In the genomic region with DNA sequence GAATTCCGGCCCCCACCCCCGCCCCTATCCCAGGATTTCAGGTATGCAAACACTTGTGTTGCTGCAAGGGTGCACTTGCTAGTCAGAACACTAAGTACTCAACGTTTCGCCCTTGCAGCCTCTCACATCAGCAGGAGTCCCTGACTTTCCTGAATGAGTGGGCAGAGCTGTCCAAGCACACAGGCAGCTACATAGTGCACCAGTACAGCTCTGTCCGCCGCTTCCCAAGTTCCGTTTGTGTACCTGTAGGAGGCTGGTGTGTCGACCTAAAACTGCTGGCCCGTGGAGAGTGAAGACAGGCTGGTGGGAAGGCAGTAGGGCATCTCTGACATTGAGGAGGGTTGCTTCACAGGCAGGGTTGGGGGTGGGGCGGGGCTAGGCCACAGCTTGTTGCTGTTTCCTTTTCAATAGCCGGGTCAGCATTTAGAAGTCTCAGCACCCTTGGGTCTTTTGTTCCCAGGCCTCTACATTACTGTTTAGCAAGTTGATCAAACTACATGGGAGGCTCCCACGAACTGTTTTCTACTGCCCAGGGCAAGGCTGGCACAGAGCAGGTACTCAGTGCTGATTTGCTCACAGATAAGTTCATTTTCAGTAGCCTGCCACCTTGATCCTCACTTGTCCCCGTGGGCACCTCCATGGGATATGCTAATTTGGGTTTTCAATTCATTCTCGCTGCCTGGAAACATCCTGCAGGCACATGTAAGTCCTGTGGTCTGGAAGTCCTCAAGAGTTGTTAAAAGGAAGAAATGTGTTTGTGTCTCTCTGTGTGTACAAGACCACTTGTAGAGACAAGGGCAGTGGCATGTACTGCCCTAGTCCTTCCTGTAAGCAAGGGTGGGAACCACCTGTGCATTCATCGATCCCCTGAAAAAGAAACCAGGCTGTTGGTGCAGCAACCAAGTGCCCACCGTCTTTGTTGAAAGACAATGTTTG, we compare ENCODE assay signal across 9 mouse cellular contexts. TPM values are rescaled to one million over a fixed set of nuclear protein-coding genes. Genes with fewer than 3 reads are reported as not detected.
DNase-seq lines count a peak whose midpoint lies in the region; ATAC-seq lines count a peak whose summit lies in the region.
"Had no signal": no experiment of that assay in that cellular context is flagged by ENCODE, and none has a peak within 500 bp of the region (broad histone marks: within the 10 kb centered on the region; RNA-seq: fewer than 3 reads in every experiment).

No protein-coding gene starts in this region.

- peak overlapping the region; percentile 93 for H3K27ac ChIP-seq in hindbrain, embryonic 10.5 days
- H3K27ac ChIP-seq in hindbrain, embryonic 16.5 days (ENCODE audit: low read depth, low read length): no peak overlapping the region
- H3K27ac ChIP-seq in hindbrain, embryonic 12.5 days: no peak overlapping the region
- no peak overlapping the region for H3K27ac ChIP-seq in neural tube, embryonic 14.5 days (ENCODE audit: low read depth, low read length)

- no peak for ATAC-seq in hindbrain, embryonic 16.5 days
- no peak for ATAC-seq in hindbrain, embryonic 12.5 days (ENCODE audit: low FRiP score)
- ATAC-seq in neural tube, embryonic 14.5 days (ENCODE audit: low read depth): no peak

- H3K4me3 ChIP-seq in hindbrain, embryonic 10.5 days: peak overlapping the region; percentile 3; the same call in 1 of the 2 replicates
- H3K4me3 ChIP-seq in hindbrain, embryonic 16.5 days (ENCODE audit: low read length): no peak overlapping the region
- no peak overlapping the region for H3K4me3 ChIP-seq in hindbrain, embryonic 12.5 days
- no peak overlapping the region for H3K4me3 ChIP-seq in neural tube, embryonic 14.5 days (ENCODE audit: low read depth, low read length)

- H3K27me3 ChIP-seq in hindbrain, embryonic 10.5 days (ENCODE audit: insufficient read depth, poor library complexity, severe bottlenecking): peaks cover 3% of the 10 kb centered on the region
- no peaks in the 10 kb centered on the region for H3K27me3 ChIP-seq in hindbrain, embryonic 16.5 days (replicated peaks; ENCODE audit: control insufficient read depth, insufficient read depth, low read length)
- 0 out of 2 replicates have a peak, but pooled peaks cover 3% of the 10 kb centered on the region for H3K27me3 ChIP-seq in hindbrain, embryonic 12.5 days
- H3K27me3 ChIP-seq in neural tube, embryonic 14.5 days (ENCODE audit: control insufficient read depth, insufficient read depth, low read length): no peaks in the 10 kb centered on the region

- no peaks in the 10 kb centered on the region for H3K9me3 ChIP-seq in hindbrain, embryonic 10.5 days
- H3K9me3 ChIP-seq in hindbrain, embryonic 16.5 days (ENCODE audit: control insufficient read depth, low read length): no peaks in the 10 kb centered on the region
- H3K9me3 ChIP-seq in hindbrain, embryonic 12.5 days (replicated peaks): no peaks in the 10 kb centered on the region
- no peaks in the 10 kb centered on the region for H3K9me3 ChIP-seq in neural tube, embryonic 14.5 days (ENCODE audit: control insufficient read depth, low read length)

- H3K4me2 ChIP-seq in hindbrain, embryonic 16.5 days (ENCODE audit: low read length): no peak overlapping the region; the same call in 1 of the 2 replicates
- peak overlapping the region; percentile 89 for H3K4me2 ChIP-seq in hindbrain, embryonic 12.5 days (replicated peaks)
- peak overlapping the region; percentile 86; the same call in 1 of the 2 replicates for H3K4me2 ChIP-seq in neural tube, embryonic 14.5 days (ENCODE audit: low read depth, low read length)

- no peak for DNase-seq in hindbrain, embryonic 10.5 days (ENCODE audit: low spot score)
- DNase-seq in adipocyte (ENCODE audit: low spot score): peak; percentile 28
- DNase-seq in liver: peak; percentile 53
- DNase-seq in spleen, postnatal 14 days (ENCODE audit: low spot score in 2 of 2): no peak
- no peak for DNase-seq in layer of hippocampus, postnatal 36 days

- peaks cover 19% of the 10 kb centered on the region for H3K36me3 ChIP-seq in hindbrain, embryonic 10.5 days
- peaks cover 8% of the 10 kb centered on the region for H3K36me3 ChIP-seq in hindbrain, embryonic 16.5 days (ENCODE audit: control insufficient read depth, insufficient read depth, low read length)
- H3K36me3 ChIP-seq in hindbrain, embryonic 12.5 days: peaks cover 8% of the 10 kb centered on the region
- peaks cover 7% of the 10 kb centered on the region; the same call in 1 of the 2 replicates for H3K36me3 ChIP-seq in neural tube, embryonic 14.5 days (ENCODE audit: control insufficient read depth, insufficient read depth, low read length)

- H3K9ac ChIP-seq in hindbrain, embryonic 16.5 days (ENCODE audit: low read depth, low read length): no peak overlapping the region
- no peak overlapping the region for H3K9ac ChIP-seq in hindbrain, embryonic 12.5 days
- no peak overlapping the region for H3K9ac ChIP-seq in neural tube, embryonic 14.5 days (replicated peaks; ENCODE audit: low read depth, low read length)

- peaks cover 82% of the 10 kb centered on the region for H3K4me1 ChIP-seq in hindbrain, embryonic 10.5 days (replicated peaks)
- 0 out of 2 replicates have a peak, but pooled peaks cover 10% of the 10 kb centered on the region for H3K4me1 ChIP-seq in hindbrain, embryonic 16.5 days (ENCODE audit: control insufficient read depth, insufficient read depth, low read depth, low read length)
- H3K4me1 ChIP-seq in hindbrain, embryonic 12.5 days: peaks cover 21% of the 10 kb centered on the region
- H3K4me1 ChIP-seq in neural tube, embryonic 14.5 days (ENCODE audit: control insufficient read depth, insufficient read depth, low read length): 0 out of 2 replicates have a peak, but pooled peaks cover 6% of the 10 kb centered on the region

- 17% methylated on average over 16 of the region's 16 CpGs for WGBS in hindbrain, embryonic 10.5 days
- WGBS in hindbrain, embryonic 16.5 days: 25% methylated on average over 16 of the region's 16 CpGs
- 20% methylated on average over 16 of the region's 16 CpGs for WGBS in hindbrain, embryonic 12.5 days
- 25% methylated on average over 16 of the region's 16 CpGs for WGBS in neural tube, embryonic 14.5 days

RNA-seq across cellular contexts. Expression of gene Tmem268, which starts 1.2 kb away (rescaled TPM):
- 7.6 and 10.2 TPM in 2 replicates for polyA plus RNA-seq in hindbrain, embryonic 10.5 days (2016; fragmentation: Nextera tagmentation; extraction: Ambion mirVana)
- 3.8 and 5.1 TPM in 2 replicates for polyA plus RNA-seq in hindbrain, embryonic 16.5 days (2015; fragmentation: Nextera tagmentation; extraction: Ambion mirVana)
- 4.1 and 5.8 TPM in 2 replicates for polyA plus RNA-seq in hindbrain, embryonic 12.5 days (2016; fragmentation: Nextera tagmentation; extraction: Ambion mirVana)
- polyA plus RNA-seq in neural tube, embryonic 14.5 days (2014; fragmentation: Nextera tagmentation; extraction: Ambion mirVana): 3.4 and 4.6 TPM in 2 replicates
- 1 to 10 TPM; 7.1 to 8.4 TPM for total RNA-seq in layer of hippocampus, postnatal 36 days (2021)

RNA-seq across cellular contexts. Expression of gene Atp6v1g1, which starts 12.8 kb away (rescaled TPM):
- polyA plus RNA-seq in hindbrain, embryonic 10.5 days (2016; fragmentation: Nextera tagmentation; extraction: Ambion mirVana): 310 and 365 TPM in 2 replicates
- polyA plus RNA-seq in hindbrain, embryonic 16.5 days (2015; fragmentation: Nextera tagmentation; extraction: Ambion mirVana): 389 and 410 TPM in 2 replicates
- polyA plus RNA-seq in hindbrain, embryonic 12.5 days (2016; fragmentation: Nextera tagmentation; extraction: Ambion mirVana): 365 and 374 TPM in 2 replicates
- 431 and 462 TPM in 2 replicates for polyA plus RNA-seq in neural tube, embryonic 14.5 days (2014; fragmentation: Nextera tagmentation; extraction: Ambion mirVana)
- 100 to 1,000 TPM; 124 to 125 TPM for total RNA-seq in layer of hippocampus, postnatal 36 days (2021)

RNA-seq across cellular contexts. Expression of gene Gm11213, which starts 47.7 kb away (rescaled TPM):
- not detected in 2 replicates for polyA plus RNA-seq in hindbrain, embryonic 10.5 days (2016; fragmentation: Nextera tagmentation; extraction: Ambion mirVana)
- not detected in 2 replicates for polyA plus RNA-seq in hindbrain, embryonic 16.5 days (2015; fragmentation: Nextera tagmentation; extraction: Ambion mirVana)
- not detected in 2 replicates for polyA plus RNA-seq in hindbrain, embryonic 12.5 days (2016; fragmentation: Nextera tagmentation; extraction: Ambion mirVana)
- polyA plus RNA-seq in neural tube, embryonic 14.5 days (2014; fragmentation: Nextera tagmentation; extraction: Ambion mirVana): not detected in 2 replicates
- total RNA-seq in layer of hippocampus, postnatal 36 days (2021): not detected
- polyA plus RNA-seq: cerebellum, adult 2 months had no signal

Comparison
In these comparisons a context has a peak if more than half of its experiments do, and no peak if none do; other contexts are left out.
1. DNase-seq: peak in adipocyte (single experiment) and liver (single experiment); none in hindbrain, embryonic 10.5 days (single experiment), spleen, postnatal 14 days (0 of 2) and layer of hippocampus, postnatal 36 days (0 of 2).